Mouse (Mus musculus): ENCODE results near the gene Svbp.

Gene Svbp

GRCm38 (mm10) chr4:119247462-119248235, 52.5 kb downstream of the Svbp start:
- DNase-seq, result no peak

- DNase-seq, result no peak
These were observed 53.4 kb downstream of the Svbp start for GRCm38 (mm10) chr4:119248407-119248965.

All from cerebellum, adult 11 months (tissue).